Mouse (Mus musculus): Measurements from ENCODE around the gene 4930583I09Rik.

Gene 4930583I09Rik

DNA sequence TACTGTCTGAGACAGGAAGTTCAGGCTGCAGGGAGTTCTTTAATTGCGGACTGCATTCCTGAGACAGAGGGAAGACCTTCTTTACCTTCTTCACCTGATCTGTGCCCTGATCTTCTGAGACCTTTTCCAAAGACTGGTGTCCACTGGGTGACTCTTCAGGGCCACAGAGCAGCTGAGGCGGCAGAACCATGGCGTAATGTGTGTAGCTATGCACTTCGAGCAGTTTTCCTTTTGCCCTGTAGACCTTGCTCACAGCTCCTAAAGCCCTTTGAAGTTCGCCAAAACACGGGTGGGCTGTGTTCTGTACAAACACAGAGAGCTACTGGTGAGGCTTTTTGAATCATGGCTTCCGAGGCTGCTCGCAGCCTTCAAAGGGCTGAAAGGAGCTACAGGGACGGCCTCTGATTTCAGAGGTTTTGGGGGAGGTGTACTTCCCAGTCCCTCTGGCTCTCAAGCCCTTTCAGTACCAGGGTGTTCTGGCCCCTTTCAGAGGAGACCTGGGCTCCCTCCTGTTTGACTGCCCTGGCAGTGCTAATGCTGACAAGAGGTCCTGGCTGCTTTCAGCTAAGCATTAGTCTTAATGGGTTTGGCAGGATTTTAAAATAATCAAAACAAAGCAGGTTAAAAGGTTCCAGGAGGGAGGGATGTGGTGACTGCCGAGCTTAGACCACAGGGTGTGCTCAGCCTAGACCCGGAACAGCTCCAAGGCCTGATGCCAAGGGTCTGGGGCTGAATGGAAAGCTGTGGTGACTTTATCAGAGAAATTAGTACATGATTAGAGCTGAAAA lies 33.5 kb downstream of the 4930583I09Rik start:
- no peak for DNase-seq (ENCODE audit: low spot score)

DNA sequence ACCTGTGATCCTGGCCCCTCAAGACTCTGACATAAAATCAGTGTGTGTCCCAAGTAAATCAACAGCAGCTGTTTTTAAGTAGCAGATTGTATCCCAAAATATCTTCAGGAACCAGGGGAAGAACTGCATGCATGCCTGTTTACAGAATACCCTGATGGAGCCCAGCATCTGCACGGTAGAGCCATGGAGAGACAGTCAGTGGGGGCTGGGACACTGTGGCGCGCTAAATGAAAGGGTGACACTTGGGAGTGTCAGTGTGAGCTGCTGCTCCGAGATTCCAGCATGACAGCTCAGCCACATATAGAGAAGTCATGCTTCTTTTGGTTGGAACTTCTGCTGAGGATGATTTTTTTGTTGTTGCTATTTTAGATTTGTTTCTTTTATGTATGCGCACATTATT lies 43.2 kb downstream of the 4930583I09Rik start:
- DNase-seq (ENCODE audit: low spot score): no peak

DNA sequence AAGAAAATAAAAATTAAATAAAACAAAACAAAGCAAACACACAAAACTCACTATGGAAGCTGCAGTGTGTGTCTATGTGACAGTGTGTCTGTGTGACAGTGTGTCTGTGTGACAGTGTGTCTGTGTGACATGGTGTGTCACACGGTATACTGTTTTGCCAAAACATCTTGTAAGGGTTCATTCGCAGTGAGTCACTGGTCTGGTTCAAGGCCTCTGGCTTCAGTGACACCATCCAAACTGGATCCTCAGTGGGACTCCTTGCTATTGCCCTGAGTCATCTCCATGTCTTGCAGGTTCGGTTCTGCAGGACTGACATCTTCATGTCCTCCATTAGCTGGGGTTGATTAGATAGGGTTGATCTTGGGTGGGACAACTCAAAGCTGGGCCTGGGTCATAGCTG lies 43.8 kb downstream of the 4930583I09Rik start:
- no peak for DNase-seq (ENCODE audit: low spot score)

DNA sequence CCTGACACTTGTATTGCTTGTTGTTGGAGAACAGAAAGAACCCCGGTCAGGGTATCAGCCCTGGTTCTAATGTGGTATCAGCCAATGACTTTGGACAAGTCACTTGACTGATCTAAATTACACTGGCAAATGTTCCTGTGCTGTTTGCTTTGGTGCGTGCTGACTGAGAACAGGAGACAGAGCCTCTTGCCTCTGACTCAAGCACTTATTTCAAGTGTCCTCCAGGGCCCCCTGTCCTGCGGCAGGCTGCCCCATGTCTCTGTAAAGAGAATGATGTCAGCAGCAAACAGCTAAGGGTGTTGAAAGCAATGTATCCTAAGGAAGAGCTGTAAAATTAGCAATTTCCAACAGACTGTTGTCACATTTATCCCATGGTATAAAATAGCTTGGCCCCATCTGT lies 46.7 kb downstream of the 4930583I09Rik start:
- no peak for DNase-seq (ENCODE audit: low spot score)

DNA sequence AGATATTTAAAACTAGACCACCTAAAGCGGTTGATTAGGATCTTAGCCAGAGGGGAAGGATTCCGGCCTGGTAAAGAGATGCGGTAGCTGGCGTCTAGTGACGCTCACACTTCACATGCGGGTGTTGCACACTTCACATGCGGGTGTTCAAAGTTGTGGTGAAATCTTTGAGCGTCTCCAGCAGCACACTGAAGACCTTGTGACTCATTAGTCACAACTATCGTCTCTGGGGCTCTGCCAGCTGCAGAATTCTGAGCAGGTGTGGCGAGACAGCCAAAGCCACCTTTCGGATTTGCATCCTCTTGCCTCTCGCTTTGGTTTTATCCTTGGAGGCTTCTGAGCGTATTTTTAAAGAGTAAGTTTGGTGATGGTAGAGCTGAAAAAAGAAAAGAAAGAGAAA lies 47.6 kb downstream of the 4930583I09Rik start:
- no peak for DNase-seq (ENCODE audit: low spot score)

DNA sequence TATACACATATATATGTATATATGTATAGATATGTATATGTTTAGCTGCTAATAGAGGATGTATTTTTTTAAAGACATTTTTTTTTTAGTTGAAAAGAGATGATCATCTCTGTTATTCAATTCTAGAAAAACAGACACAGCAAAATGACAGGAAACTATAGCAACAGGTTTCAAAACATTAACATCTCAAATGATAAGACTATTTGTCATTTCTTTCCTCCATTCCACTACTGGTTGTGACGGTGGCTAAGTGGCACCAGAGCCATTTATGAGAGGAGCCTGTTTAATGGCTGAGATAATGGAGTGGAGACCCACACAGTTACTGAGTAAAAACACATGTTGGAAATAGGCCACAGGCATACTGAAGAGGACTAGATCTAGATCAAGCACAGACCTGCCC lies 49.9 kb downstream of the 4930583I09Rik start:
- DNase-seq (ENCODE audit: low spot score): no peak
